Mouse (Mus musculus): ENCODE data around the gene Odf3l2. TPM values are rescaled to one million over a fixed set of nuclear protein-coding genes. Genes with fewer than 3 reads are reported as not detected.

The Odf3l2 gene
- polyA plus RNA-seq, 1 experiment from 2014 or later, result 0.89 TPM

DNA sequence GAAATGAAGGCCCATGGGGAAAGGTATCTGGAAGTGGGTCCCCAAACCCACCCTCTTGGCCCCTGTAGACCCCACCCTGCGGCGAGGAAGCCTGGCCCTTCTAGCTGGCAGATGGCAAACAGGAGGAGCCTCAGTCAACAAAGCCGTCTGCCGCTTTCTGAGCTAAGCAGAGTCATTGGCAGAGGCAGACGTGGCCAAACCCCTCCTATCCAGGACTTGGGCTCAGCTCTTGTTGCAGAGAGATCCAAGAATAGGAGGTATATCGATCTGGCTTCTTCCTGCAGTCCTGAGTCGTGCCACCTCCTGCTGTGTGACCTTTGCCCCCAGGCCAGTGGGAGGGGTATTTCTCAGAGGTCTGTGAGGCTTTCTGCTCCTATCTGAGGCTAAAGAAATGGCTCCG, 29.7 kb downstream of the Odf3l2 start:
- Histone ChIP-seq H3K4me1 (ENCODE audit: control insufficient read depth, insufficient read depth, low read depth, low read length) (peaks cover 28% of the 10 kb centered on the region), H3K9me3 (ENCODE audit: control insufficient read depth, low read length) (no peaks in the 10 kb centered on the region), H3K27me3 (replicated peaks; ENCODE audit: control insufficient read depth, insufficient read depth, low read length) (peaks cover 11% of the 10 kb centered on the region), H3K4me2 (ENCODE audit: low read length) (no peak overlapping the region), H3K9ac (ENCODE audit: low read depth, low read length) (no peak overlapping the region; the same call in 1 of the 2 replicates), H3K27ac (ENCODE audit: low read depth, low read length) (no peak overlapping the region), H3K4me3 (ENCODE audit: low read length) (no peak overlapping the region), H3K36me3 (ENCODE audit: control insufficient read depth, insufficient read depth, low read length) (no peaks in the 10 kb centered on the region)
- 13% methylated on average over 8 of the region's 8 CpGs for WGBS
- no peak for ATAC-seq

DNA sequence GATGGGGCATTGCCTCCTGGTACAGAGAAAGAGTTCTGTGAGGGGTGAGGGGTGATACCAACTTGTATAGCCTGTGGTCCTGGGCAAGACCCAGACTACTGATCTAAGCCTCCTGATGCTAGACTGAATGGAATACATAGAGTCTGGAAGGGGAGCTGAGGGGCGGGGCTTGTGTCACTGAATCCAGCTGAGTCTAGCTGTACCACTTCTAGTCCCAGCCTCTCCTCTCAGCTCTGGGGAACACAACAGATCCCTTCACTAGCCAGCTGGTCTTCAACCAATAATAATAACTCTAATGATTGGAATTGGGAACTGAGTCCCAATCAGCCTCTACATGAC, 31.3 kb downstream of the Odf3l2 start:
- H3K9ac ChIP-seq (ENCODE audit: low read depth, low read length), result no peak overlapping the region
- H3K4me1 ChIP-seq (ENCODE audit: control insufficient read depth, insufficient read depth, low read depth, low read length), result peaks cover 28% of the 10 kb centered on the region
- WGBS, result 82% methylated on average over 1 of the region's 1 CpGs
- peaks cover 11% of the 10 kb centered on the region for H3K27me3 ChIP-seq (replicated peaks; ENCODE audit: control insufficient read depth, insufficient read depth, low read length)
- peak overlapping the region; percentile 99 for H3K4me2 ChIP-seq (ENCODE audit: low read length)
- no peak overlapping the region for H3K27ac ChIP-seq (ENCODE audit: low read depth, low read length)
- H3K36me3 ChIP-seq (ENCODE audit: control insufficient read depth, insufficient read depth, low read length), result no peaks in the 10 kb centered on the region
- H3K9me3 ChIP-seq (ENCODE audit: control insufficient read depth, low read length), result no peaks in the 10 kb centered on the region
- ATAC-seq, result no peak
- H3K4me3 ChIP-seq (ENCODE audit: low read length), result peak overlapping the region; percentile 69

DNA sequence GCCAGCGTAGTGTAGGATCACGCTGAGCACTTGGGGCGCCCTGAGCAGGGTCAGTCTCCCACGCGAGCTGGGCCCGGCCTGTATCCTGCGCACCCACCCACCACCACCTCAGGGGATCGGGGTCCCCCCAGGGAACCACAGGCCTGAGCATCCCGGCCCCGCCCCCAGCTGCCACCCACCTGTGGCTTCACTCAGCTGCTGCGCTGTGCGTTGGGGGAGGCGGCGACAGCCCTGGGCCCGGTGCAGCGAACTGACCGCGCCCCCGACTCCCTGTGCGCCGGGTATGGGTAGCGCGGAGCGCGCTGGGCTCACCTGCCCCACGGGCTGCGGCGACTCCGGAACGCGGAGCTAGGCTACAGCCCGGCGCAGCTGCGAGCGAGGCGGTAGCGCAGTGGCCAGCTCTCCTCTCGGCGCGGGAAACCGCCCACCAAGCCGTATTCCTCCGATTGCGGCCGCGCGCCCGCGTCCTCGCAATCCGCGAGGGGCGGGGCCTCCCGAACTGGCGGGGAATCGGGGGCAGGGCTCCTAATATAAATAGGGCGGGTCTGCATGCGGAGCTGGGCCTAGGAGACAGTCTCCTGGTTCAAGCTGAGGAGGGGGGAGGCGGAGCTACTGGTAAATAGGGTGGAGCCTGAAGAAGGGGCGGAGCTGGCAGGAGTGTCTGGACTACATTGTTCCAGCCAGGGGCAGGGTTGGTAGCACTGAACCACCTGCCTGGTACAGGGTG, 31.8 kb downstream of the Odf3l2 start, which contains the start of gene C2cd4c:
C2cd4c (minus strand) TSS at position 448 of the 727 bp plus-strand sequence.
- Histone ChIP-seq H3K9ac (ENCODE audit: low read depth, low read length) (peak within 1 kb of the TSS; percentile 76), H3K27me3 (replicated peaks; ENCODE audit: control insufficient read depth, insufficient read depth, low read length) (peaks cover 11% of the 10 kb centered on the region), H3K36me3 (ENCODE audit: control insufficient read depth, insufficient read depth, low read length) (no peaks in the 10 kb centered on the region), H3K27ac (ENCODE audit: low read depth, low read length) (peak within 1 kb of the TSS; percentile 56; the same call in 1 of the 2 replicates), H3K9me3 (ENCODE audit: control insufficient read depth, low read length) (no peaks in the 10 kb centered on the region), H3K4me3 (ENCODE audit: low read length) (peak within 1 kb of the TSS; percentile 69), H3K4me2 (ENCODE audit: low read length) (peak within 1 kb of the TSS; percentile 99), H3K4me1 (ENCODE audit: control insufficient read depth, insufficient read depth, low read depth, low read length) (peaks cover 28% of the 10 kb centered on the region)
- peak; percentile 91 for ATAC-seq
- WGBS, result under 1% methylated on average over 42 of the region's 60 CpGs

DNA sequence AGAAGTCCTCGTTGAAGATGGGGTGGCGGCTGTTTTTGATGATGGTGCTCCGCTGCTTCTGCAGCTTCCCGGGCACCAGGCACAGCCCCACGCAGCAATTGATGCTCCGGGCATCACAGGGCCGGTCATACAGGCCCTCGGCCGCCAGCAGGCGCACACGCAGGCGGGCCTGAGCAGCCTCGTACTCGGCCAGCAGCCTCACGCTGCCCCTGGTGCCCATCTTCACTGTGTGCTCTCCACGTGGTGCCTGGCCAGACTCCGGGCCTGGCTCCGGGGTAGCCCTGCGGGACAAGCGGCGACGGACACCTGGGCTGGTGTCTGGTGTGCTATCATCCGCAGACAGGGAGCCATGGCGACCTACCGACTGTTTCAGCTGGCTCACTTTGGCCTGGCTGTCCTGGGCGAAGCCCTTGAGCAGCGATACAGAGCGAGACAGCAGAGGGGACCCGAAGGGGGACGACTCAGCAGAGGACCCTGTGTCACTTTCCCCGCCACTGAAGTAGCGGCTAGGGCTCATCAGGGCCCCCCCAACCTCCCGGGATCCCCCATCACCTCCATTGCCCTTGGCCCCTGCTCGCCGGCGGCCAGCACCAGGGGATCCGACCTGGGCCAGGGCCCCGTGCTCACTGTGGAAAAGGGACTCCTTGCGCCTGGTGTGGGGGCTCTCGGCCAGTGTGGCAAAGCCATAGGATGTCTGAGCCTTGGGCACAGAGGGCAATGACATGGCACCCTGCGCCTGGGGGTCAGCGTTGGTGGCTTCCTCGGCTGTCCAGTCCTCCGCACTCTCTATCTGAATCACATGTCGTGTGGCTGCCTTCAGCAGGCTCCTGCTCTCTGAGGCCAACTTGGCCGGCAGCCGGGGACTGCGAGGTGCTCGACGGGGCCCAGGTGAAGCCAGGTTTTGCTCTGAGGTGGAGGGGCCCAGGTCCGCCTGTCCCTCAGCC, 33.1 kb downstream of the Odf3l2 start:
- no peak overlapping the region for H3K27ac ChIP-seq (ENCODE audit: low read depth, low read length)
- peaks cover 11% of the 10 kb centered on the region for H3K27me3 ChIP-seq (replicated peaks; ENCODE audit: control insufficient read depth, insufficient read depth, low read length)
- WGBS, result 9% methylated on average over 48 of the region's 51 CpGs
- H3K36me3 ChIP-seq (ENCODE audit: control insufficient read depth, insufficient read depth, low read length), result no peaks in the 10 kb centered on the region
- peak overlapping the region; percentile 99 for H3K4me2 ChIP-seq (ENCODE audit: low read length)
- ATAC-seq, result peak; percentile 3; the same call in 1 of the 2 replicates
- peak overlapping the region; percentile 69 for H3K4me3 ChIP-seq (ENCODE audit: low read length)
- H3K4me1 ChIP-seq (ENCODE audit: control insufficient read depth, insufficient read depth, low read depth, low read length), result peaks cover 28% of the 10 kb centered on the region
- peak overlapping the region; percentile 48 for H3K9ac ChIP-seq (ENCODE audit: low read depth, low read length)
- H3K9me3 ChIP-seq (ENCODE audit: control insufficient read depth, low read length), result no peaks in the 10 kb centered on the region

DNA sequence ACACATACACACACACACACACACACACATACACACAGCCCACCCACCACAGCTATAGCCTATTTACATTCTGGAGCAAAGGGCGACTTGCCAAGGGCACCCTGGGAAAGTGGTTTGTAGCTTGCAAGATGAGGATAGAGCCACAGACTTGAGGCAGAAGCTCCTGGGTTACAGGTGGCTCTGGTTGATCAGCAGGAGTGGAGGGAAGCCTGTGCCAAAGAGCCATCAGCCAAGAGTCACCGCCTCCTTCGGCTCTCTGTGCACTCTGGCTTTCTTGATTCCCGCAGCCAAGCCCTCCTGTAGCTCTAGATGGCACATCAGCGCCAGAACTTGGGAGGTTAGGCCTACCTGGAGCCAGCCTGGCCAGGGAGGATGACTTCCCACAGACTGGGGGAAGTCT, 34.2 kb downstream of the Odf3l2 start:
- H3K4me3 ChIP-seq (ENCODE audit: low read length), result no peak overlapping the region
- no peak overlapping the region; the same call in 1 of the 2 replicates for H3K4me2 ChIP-seq (ENCODE audit: low read length)
- WGBS, result 19% methylated on average over 5 of the region's 5 CpGs
- H3K27ac ChIP-seq (ENCODE audit: low read depth, low read length), result no peak overlapping the region
- peaks cover 11% of the 10 kb centered on the region for H3K27me3 ChIP-seq (replicated peaks; ENCODE audit: control insufficient read depth, insufficient read depth, low read length)
- ATAC-seq, result no peak
- H3K4me1 ChIP-seq (ENCODE audit: control insufficient read depth, insufficient read depth, low read depth, low read length), result peaks cover 28% of the 10 kb centered on the region
- H3K9ac ChIP-seq (ENCODE audit: low read depth, low read length), result no peak overlapping the region
- no peaks in the 10 kb centered on the region for H3K9me3 ChIP-seq (ENCODE audit: control insufficient read depth, low read length)
- no peaks in the 10 kb centered on the region for H3K36me3 ChIP-seq (ENCODE audit: control insufficient read depth, insufficient read depth, low read length)

DNA sequence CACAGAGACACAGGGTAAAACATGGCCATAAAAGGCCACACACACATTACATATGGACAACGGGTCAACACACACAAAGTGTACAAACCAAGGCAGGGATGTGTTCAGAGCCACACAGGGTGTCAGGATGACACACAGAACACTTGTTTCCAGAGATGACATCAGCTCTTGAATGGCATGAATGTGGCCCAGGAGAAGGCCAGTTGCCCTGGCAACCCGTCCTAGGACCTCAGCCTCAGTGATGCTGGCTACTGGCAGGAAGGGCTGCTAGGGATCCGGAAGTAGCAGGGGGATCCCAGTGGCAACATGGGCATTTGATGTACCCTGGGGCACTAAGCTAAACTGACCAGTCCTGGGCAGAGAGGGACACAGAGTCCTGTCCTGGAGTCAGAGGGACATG, 36.3 kb downstream of the Odf3l2 start:
- Histone ChIP-seq H3K4me3 (ENCODE audit: low read length) (no peak overlapping the region), H3K4me1 (ENCODE audit: control insufficient read depth, insufficient read depth, low read depth, low read length) (peaks cover 28% of the 10 kb centered on the region), H3K27ac (ENCODE audit: low read depth, low read length) (no peak overlapping the region), H3K27me3 (replicated peaks; ENCODE audit: control insufficient read depth, insufficient read depth, low read length) (peaks cover 11% of the 10 kb centered on the region), H3K4me2 (ENCODE audit: low read length) (no peak overlapping the region), H3K36me3 (ENCODE audit: control insufficient read depth, insufficient read depth, low read length) (no peaks in the 10 kb centered on the region), H3K9ac (ENCODE audit: low read depth, low read length) (no peak overlapping the region), H3K9me3 (ENCODE audit: control insufficient read depth, low read length) (no peaks in the 10 kb centered on the region)
- 76% methylated on average over 3 of the region's 3 CpGs for WGBS
- no peak for ATAC-seq

DNA sequence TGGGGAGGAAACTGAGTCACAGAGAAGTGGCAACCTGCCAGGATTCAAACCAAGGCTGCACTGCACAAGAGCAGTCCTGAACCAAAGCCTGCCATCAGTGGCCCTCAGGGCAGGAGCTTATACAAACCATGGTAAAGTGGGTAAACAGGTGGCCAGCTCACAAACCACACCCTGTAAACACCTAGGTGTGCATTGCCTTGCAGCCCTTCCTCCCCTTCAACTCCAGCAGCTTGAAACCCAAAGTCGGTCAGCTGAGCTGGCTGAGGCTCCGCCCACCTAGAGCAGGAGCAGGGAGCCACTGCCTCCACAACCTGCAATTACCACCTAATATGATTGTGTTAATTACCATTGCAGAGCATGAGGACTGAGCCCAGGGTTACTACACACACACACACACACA, 37.6 kb downstream of the Odf3l2 start:
- H3K4me1 ChIP-seq (ENCODE audit: control insufficient read depth, insufficient read depth, low read depth, low read length), result peaks cover 19% of the 10 kb centered on the region
- peaks cover 8% of the 10 kb centered on the region for H3K27me3 ChIP-seq (replicated peaks; ENCODE audit: control insufficient read depth, insufficient read depth, low read length)
- H3K9me3 ChIP-seq (ENCODE audit: control insufficient read depth, low read length), result no peaks in the 10 kb centered on the region
- ATAC-seq, result no peak
- 33% methylated on average over 2 of the region's 2 CpGs for WGBS
- no peak overlapping the region for H3K9ac ChIP-seq (ENCODE audit: low read depth, low read length)
- no peaks in the 10 kb centered on the region for H3K36me3 ChIP-seq (ENCODE audit: control insufficient read depth, insufficient read depth, low read length)
- H3K4me2 ChIP-seq (ENCODE audit: low read length), result no peak overlapping the region
- H3K4me3 ChIP-seq (ENCODE audit: low read length), result no peak overlapping the region
- no peak overlapping the region for H3K27ac ChIP-seq (ENCODE audit: low read depth, low read length)

DNA sequence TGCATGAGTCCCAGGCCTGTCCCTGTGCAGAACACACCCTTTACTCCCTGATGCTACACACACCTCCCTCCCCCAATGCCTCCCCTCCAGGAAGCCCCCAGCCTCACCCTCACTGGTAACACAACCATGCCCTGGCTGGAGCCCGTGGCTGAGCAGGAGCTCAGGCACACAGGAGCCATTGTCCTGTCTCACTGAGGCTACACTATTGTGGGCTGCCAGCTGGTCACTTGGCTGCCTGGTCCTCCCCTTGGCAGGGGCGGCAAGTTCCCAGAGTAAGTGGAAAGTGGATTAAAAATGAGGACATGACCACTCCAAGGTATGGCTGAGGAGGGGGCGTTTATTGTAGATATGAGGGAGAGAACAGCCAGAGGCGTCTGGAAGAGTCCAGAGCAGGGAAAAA, 39.0 kb downstream of the Odf3l2 start:
- Histone ChIP-seq H3K4me3 (ENCODE audit: low read length) (no peak overlapping the region), H3K27ac (ENCODE audit: low read depth, low read length) (no peak overlapping the region), H3K36me3 (ENCODE audit: control insufficient read depth, insufficient read depth, low read length) (no peaks in the 10 kb centered on the region), H3K9me3 (ENCODE audit: control insufficient read depth, low read length) (no peaks in the 10 kb centered on the region), H3K27me3 (replicated peaks; ENCODE audit: control insufficient read depth, insufficient read depth, low read length) (no peaks in the 10 kb centered on the region), H3K9ac (ENCODE audit: low read depth, low read length) (no peak overlapping the region), H3K4me1 (ENCODE audit: control insufficient read depth, insufficient read depth, low read depth, low read length) (peaks cover 6% of the 10 kb centered on the region; the same call in 1 of the 2 replicates), H3K4me2 (ENCODE audit: low read length) (no peak overlapping the region)
- 49% methylated on average over 4 of the region's 4 CpGs for WGBS
- peak; percentile 55 for ATAC-seq

DNA sequence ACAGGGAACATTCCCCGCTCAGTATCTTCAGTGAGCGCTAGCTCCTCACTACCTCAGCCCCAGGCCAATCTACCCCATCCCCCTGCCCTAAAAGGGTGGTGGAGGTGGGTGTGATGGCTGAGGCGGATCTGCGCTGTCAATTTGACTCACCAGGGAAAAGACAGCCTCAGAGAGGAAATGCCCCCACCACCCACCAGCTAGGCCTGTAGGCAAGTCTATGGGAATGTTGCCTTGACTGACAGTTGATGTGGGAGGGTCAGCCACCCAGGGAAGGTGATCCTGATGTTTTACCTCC, 47.7 kb downstream of the Odf3l2 start:
- ATAC-seq, result no peak
- no peaks in the 10 kb centered on the region for H3K9me3 ChIP-seq (ENCODE audit: control insufficient read depth, low read length)
- H3K27me3 ChIP-seq (replicated peaks; ENCODE audit: control insufficient read depth, insufficient read depth, low read length), result peaks cover 3% of the 10 kb centered on the region
- WGBS, result 79% methylated on average over 4 of the region's 4 CpGs
- no peak overlapping the region for H3K27ac ChIP-seq (ENCODE audit: low read depth, low read length)
- H3K4me3 ChIP-seq (ENCODE audit: low read length), result no peak overlapping the region
- H3K4me1 ChIP-seq (ENCODE audit: control insufficient read depth, insufficient read depth, low read depth, low read length), result no peaks in the 10 kb centered on the region
- H3K9ac ChIP-seq (ENCODE audit: low read depth, low read length), result no peak overlapping the region
- no peak overlapping the region for H3K4me2 ChIP-seq (ENCODE audit: low read length)
- no peaks in the 10 kb centered on the region for H3K36me3 ChIP-seq (ENCODE audit: control insufficient read depth, insufficient read depth, low read length)
